Mouse (Mus musculus) MEL (cell line): ENCODE data around the gene Shoc2.

Experiments
- CTCF ChIP-seq, 3 experiments: IDR thresholded peaks in 2 of 3; conservative IDR thresholded peaks in 1 of 3; 2 replicates each; pipeline ENCODE4 v1.5.1; 2011 to 2012; ENCODE audit warnings: low read length in 3 of 3, low read depth in 2 of 3, mild to moderate bottlenecking in 2 of 3, improper control_type of control experiment in 1 of 3, inconsistent platforms in 1 of 3, mixed read lengths in 1 of 3, moderate library complexity in 1 of 3; ENCODE audit not compliant: control insufficient read depth in 1 of 3, insufficient read depth in 1 of 3, poor library complexity in 1 of 3, severe bottlenecking in 1 of 3
- EP300 ChIP-seq, 2 experiments: IDR thresholded peaks; 2 replicates each; pipeline ENCODE4 v1.6.1; 2011; ENCODE audit warnings: improper control_type of control experiment in 2 of 2, low read length in 2 of 2, low read depth in 1 of 2, mild to moderate bottlenecking in 1 of 2
- ETS1 ChIP-seq: IDR thresholded peaks from 2 replicates; pipeline ENCODE4 v1.6.1; 2012; ENCODE audit warnings: low read depth, mild to moderate bottlenecking, inconsistent platforms, low read length, improper control_type of control experiment, moderate library complexity
- JUND ChIP-seq: IDR thresholded peaks from 2 replicates; pipeline ENCODE4 v1.6.1; 2011; ENCODE audit warnings: low read depth, mild to moderate bottlenecking, improper control_type of control experiment, low read length
- MAZ ChIP-seq: IDR thresholded peaks from 2 replicates; pipeline ENCODE4 v1.6.1; 2012; ENCODE audit warnings: low read depth, mild to moderate bottlenecking, inconsistent platforms, low read length, improper control_type of control experiment
- NRF1 ChIP-seq: IDR thresholded peaks from 2 replicates; pipeline ENCODE4 v1.6.1; 2014; ENCODE audit warnings: low read depth, mild to moderate bottlenecking, inconsistent platforms, low read length, improper control_type of control experiment, moderate library complexity; ENCODE audit not compliant: poor library complexity, insufficient read depth, severe bottlenecking
- POLR2A ChIP-seq, 2 experiments: IDR thresholded peaks; 2 replicates each; pipeline ENCODE4 v1.6.1; 2011 to 2012; ENCODE audit warnings: low read length in 2 of 2, mild to moderate bottlenecking in 2 of 2, control low read depth in 1 of 2, improper control_type of control experiment in 1 of 2, low read depth in 1 of 2, moderate library complexity in 1 of 2; ENCODE audit not compliant: control insufficient read depth in 1 of 2, insufficient read depth in 1 of 2, poor library complexity in 1 of 2
- POLR2AphosphoS2 ChIP-seq: IDR thresholded peaks from 2 replicates; pipeline ENCODE4 v1.6.1; 2011; ENCODE audit warnings: low read length, improper control_type of control experiment
- SIN3A ChIP-seq: IDR thresholded peaks from 2 replicates; pipeline ENCODE4 v1.6.1; 2012; ENCODE audit warnings: low read length, improper control_type of control experiment, inconsistent platforms
- TAL1 ChIP-seq: IDR thresholded peaks from 2 replicates; pipeline ENCODE4 v1.6.1; 2012; ENCODE audit warnings: mild to moderate bottlenecking, inconsistent platforms, low read length, moderate library complexity, mixed read lengths
- TBP ChIP-seq: IDR thresholded peaks from 2 replicates; pipeline ENCODE4 v1.8.0; 2011; ENCODE audit warnings: low read depth, low read length, improper control_type of control experiment
- ZNF384 ChIP-seq: IDR thresholded peaks from 2 replicates; pipeline ENCODE4 v1.6.1; 2012; ENCODE audit warnings: low read depth, mild to moderate bottlenecking, inconsistent platforms, low read length, improper control_type of control experiment

GRCm38 (mm10) chr19:53939467-53939866 is 4.6 kb upstream of the Shoc2 start:
- no peak for TF ChIP-seq CTCF (IDR thresholded peaks at IDR 0.05 in 2 of 3, conservative IDR thresholded peaks at IDR 0.05 in 1 of 3; ENCODE audit: control insufficient read depth in 1 of 3, insufficient read depth in 1 of 3, low read depth in 2 of 3, low read length in 3 of 3, poor library complexity in 1 of 3, severe bottlenecking in 1 of 3)
- no peak for TF ChIP-seq JUND
- no peak for TF ChIP-seq NRF1
- no peak for TF ChIP-seq POLR2A (IDR thresholded peaks at IDR 0.05; ENCODE audit: control insufficient read depth in 1 of 2, insufficient read depth in 1 of 2, low read depth in 1 of 2, low read length in 2 of 2, poor library complexity in 1 of 2)
- TF ChIP-seq MAZ, result 0 out of 2 replicates have a peak, but pooled peaks have one; percentile 28
- TF ChIP-seq SIN3A, result peak; percentile 96
- no peak; the same call in 1 of the 2 replicates for TF ChIP-seq TAL1
- TF ChIP-seq TBP, result peak; percentile 33; the same call in 1 of the 2 replicates
- no peak for TF ChIP-seq ZNF384
- TF ChIP-seq EP300 (IDR thresholded peaks at IDR 0.05; ENCODE audit: low read depth in 1 of 2, low read length in 2 of 2), result peak; percentile 50 to 66; a peak in 2 of 4 replicates
- TF ChIP-seq ETS1, result peak; percentile 88
- TF ChIP-seq POLR2AphosphoS2, result 0 out of 2 replicates have a peak, but pooled peaks have one; percentile 25
